Mouse (Mus musculus) lung, postnatal 0 days (tissue): ENCODE results near the gene Srp68.

Experiments used
- CTCF ChIP-seq: IDR thresholded peaks from 2 replicates; pipeline ENCODE4 v1.5.1; 2016; ENCODE audit warnings: antibody characterized with exemption, mild to moderate bottlenecking
- EP300 ChIP-seq: IDR thresholded peaks from 2 replicates; pipeline ENCODE4 v1.6.1; 2016; ENCODE audit warnings: antibody characterized with exemption, mild to moderate bottlenecking, control low read depth

GRCm38 (mm10) chr11:116306126-116306982 lies 32.3 kb upstream of the Srp68 start:
- TF ChIP-seq CTCF (no peak), EP300 (no peak)
